Mouse (Mus musculus) layer of hippocampus, postnatal 14 days (tissue): Measurements from ENCODE around the gene Tuba3b. TPM values are rescaled to one million over a fixed set of nuclear protein-coding genes. Genes with fewer than 3 reads are reported as not detected.
A peak's percentile ranks its signal among the peaks of the same experiment; 100 is the strongest.

Experiments used
- DNase-seq, 2 experiments: peaks; one replicate each; pipeline ENCODE4 v3.0.0; 2021 to 2022; ENCODE audit warnings: low spot score in 2 of 2, mixed read lengths in 1 of 2
- total RNA-seq, 2 experiments: library from RNA; stranded (reverse); gene quantifications; 2 replicates each; pipeline ENCODE4 v1.2.3; 2021

Tuba3b gene
- total RNA-seq, 2 experiments from 2014 or later: not detected

DNA sequence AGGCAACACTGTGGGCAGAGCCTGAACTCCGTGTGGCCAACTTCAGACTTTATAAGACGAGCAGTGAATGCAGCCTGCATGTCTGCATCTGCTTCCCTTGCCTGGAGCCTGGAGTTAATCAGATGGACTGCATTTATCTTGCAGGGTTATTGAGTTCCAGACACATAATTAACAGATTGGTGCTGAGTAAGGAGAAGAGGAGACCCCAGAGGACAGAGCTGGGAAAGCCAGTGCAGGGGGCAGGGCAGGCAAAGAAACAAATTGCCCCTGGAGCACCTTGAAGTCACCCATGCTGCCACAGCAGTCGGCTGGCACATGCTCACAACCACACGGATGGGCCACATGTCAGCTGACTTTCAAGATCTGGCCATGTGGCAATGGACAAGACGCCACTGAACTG is 48.7 kb downstream of the Tuba3b start:
- no peak for DNase-seq

DNA sequence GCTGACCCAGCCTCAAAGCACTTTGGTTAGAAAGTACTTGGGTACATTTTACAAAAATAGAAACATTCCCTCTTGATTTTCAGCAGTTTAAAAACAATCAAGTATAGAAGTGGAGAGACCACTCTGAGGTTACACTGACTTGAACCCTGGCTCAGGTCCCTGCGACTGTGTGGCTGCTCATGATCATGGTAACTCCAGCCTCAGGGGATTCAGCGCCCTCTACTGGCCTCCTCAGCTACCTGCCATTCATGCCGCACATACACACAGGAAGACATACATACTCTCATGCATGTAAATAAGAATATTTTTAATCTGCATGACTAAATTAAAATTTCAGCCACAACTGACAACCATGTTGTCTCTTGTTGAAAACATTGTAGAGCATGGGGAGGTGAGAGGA is 50.2 kb downstream of the Tuba3b start:
- DNase-seq: no peak

DNA sequence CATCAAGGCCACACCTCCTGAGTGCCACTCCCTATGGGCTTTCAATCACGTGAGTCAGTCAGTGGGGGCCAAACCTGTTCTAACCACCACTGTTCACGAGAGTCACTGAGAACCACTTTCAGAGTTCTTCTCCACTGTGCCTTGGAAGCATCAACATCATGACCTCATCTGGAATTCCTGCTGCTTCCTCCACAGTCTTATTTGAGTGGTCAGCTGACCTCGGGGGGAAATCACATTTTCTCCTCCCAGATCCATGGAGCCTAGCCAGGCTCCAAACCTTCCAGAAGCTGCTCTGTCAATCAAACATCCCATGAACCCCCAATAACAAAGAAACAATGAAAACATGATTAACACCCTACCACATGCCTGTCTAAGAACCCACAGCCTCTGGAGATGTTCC is 52.1 kb downstream of the Tuba3b start:
- no peak for DNase-seq

DNA sequence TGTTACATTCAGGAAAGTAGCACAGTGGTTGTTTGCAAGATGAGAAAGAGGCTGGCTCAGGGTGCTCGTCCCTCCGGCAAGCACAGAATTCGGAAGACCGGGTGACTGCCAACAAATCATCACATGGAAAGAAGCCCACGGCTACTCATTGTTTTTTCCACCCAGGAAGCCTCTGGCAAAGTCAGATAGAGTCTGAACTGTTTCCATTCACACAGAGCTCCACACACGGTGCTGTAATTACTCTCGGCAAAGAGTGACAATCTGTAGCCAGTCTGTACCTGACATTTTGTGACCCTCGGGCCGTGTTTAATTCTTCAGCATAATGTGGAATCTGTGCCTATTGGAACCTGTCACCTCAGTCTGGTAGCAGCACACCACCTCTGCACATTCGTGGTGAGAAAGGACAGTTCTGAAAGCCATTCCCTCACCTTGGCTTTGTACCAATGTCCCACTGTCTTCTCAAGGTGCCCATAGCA is 54.1 kb downstream of the Tuba3b start:
- peak in 1 of 2 experiments; percentile 18 for DNase-seq

Other genes starting within 250 kb of the Tuba3b start
- gene Lmntd1, start 1.4 kb upstream of the Tuba3b start, total RNA-seq: 1 to 10 TPM; 1.5 to 2.0 TPM
- gene Rassf8, start 131.0 kb downstream of the Tuba3b start, total RNA-seq: 10 to 100 TPM; 19.8 to 21.0 TPM
- 10 to 100 TPM; 20.4 to 25.0 TPM for gene Bhlhe41, start 249.8 kb downstream of the Tuba3b start, total RNA-seq